Mouse (Mus musculus): ENCODE results near the gene Phactr1. TPM values are rescaled to one million over a fixed set of nuclear protein-coding genes. Genes with fewer than 3 reads are reported as not detected.

Phactr1 gene
- polyA plus RNA-seq, 1 experiment from 2014 or later: 14.5 TPM

- WGBS: 53% methylated on average over 5 of the region's 5 CpGs
- no peak overlapping the region for H3K9ac ChIP-seq (ENCODE audit: low read depth, low read length)
- H3K4me1 ChIP-seq (ENCODE audit: control insufficient read depth, insufficient read depth, low read length): no peaks in the 10 kb centered on the region
- H3K27ac ChIP-seq (replicated peaks; ENCODE audit: low read depth, low read length): no peak overlapping the region
- no peak overlapping the region for H3K4me3 ChIP-seq (ENCODE audit: low read depth, low read length)
- peaks cover 51% of the 10 kb centered on the region for H3K36me3 ChIP-seq (ENCODE audit: control insufficient read depth, insufficient read depth, low read length)
- no peak overlapping the region for H3K4me2 ChIP-seq (ENCODE audit: low read depth, low read length)
- H3K9me3 ChIP-seq (ENCODE audit: control insufficient read depth, low read length): no peaks in the 10 kb centered on the region
- ATAC-seq (ENCODE audit: low read depth): peak; percentile 53; the same call in 1 of the 2 replicates
- DNase-seq (ENCODE audit: low spot score): no peak
- H3K27me3 ChIP-seq (replicated peaks; ENCODE audit: control insufficient read depth, insufficient read depth, low read length): no peaks in the 10 kb centered on the region
These were observed 476.9 kb downstream of the Phactr1 start for GRCm38 (mm10) chr13:43157370-43157769.

DNA sequence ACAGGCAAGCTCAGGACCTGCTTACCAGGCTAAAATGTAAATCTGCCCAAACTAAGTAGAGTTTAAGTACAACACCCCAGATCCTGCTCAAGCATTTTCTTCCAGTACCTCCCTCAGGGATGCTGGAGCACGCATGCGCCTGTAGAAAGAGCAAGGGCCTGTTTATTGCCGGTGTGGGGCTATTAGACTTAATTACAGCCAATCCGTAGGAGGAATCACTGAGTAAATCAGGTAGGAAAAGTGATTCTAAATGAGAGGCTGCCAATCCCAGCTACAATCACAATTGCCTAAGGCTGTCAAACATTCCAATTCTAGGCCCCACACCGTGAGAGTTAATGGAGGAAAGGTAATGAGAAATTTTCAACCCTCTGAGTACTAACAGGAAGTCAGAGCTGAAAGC lies 477.9 kb downstream of the Phactr1 start:
- 53% methylated on average over 5 of the region's 5 CpGs for WGBS
- no peak for ATAC-seq (ENCODE audit: low read depth)
- Histone ChIP-seq H3K4me3 (ENCODE audit: low read depth, low read length) (no peak overlapping the region), H3K27me3 (replicated peaks; ENCODE audit: control insufficient read depth, insufficient read depth, low read length) (no peaks in the 10 kb centered on the region), H3K9ac (ENCODE audit: low read depth, low read length) (no peak overlapping the region), H3K27ac (replicated peaks; ENCODE audit: low read depth, low read length) (no peak overlapping the region), H3K4me1 (ENCODE audit: control insufficient read depth, insufficient read depth, low read length) (no peaks in the 10 kb centered on the region), H3K9me3 (ENCODE audit: control insufficient read depth, low read length) (no peaks in the 10 kb centered on the region), H3K36me3 (ENCODE audit: control insufficient read depth, insufficient read depth, low read length) (peaks cover 43% of the 10 kb centered on the region), H3K4me2 (ENCODE audit: low read depth, low read length) (no peak overlapping the region)
- DNase-seq (ENCODE audit: low spot score): no peak

DNA sequence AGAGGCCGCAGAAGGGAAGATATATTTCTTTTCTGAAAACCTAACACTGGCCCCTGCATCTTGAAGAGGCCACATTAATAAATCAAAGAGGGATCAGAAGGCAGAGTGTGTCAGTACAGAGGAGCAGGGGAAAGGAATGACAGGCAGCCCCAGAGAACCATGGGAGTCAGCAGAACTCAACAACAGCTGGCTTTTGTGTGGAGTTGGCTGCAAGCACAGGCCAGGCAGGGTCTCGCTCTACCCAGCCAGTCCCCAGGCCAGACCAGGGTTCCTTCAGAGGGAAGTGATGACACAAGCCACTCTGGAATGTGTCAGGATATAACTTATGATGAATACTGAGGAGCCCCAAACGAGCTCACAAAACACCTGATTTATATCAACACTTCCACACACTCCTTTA lies 479.0 kb downstream of the Phactr1 start:
- H3K9ac ChIP-seq (ENCODE audit: low read depth, low read length): no peak overlapping the region
- H3K36me3 ChIP-seq (ENCODE audit: control insufficient read depth, insufficient read depth, low read length): peaks cover 44% of the 10 kb centered on the region
- DNase-seq (ENCODE audit: low spot score): no peak
- H3K4me1 ChIP-seq (ENCODE audit: control insufficient read depth, insufficient read depth, low read length): no peaks in the 10 kb centered on the region
- no peak overlapping the region for H3K4me3 ChIP-seq (ENCODE audit: low read depth, low read length)
- no peak overlapping the region for H3K4me2 ChIP-seq (ENCODE audit: low read depth, low read length)
- H3K27me3 ChIP-seq (replicated peaks; ENCODE audit: control insufficient read depth, insufficient read depth, low read length): no peaks in the 10 kb centered on the region
- no peaks in the 10 kb centered on the region for H3K9me3 ChIP-seq (ENCODE audit: control insufficient read depth, low read length)
- WGBS: 58% methylated on average over 3 of the region's 3 CpGs
- ATAC-seq (ENCODE audit: low read depth): no peak
- H3K27ac ChIP-seq (replicated peaks; ENCODE audit: low read depth, low read length): 0 out of 2 replicates have a peak overlapping the region, but pooled peaks have one; percentile 21

DNA sequence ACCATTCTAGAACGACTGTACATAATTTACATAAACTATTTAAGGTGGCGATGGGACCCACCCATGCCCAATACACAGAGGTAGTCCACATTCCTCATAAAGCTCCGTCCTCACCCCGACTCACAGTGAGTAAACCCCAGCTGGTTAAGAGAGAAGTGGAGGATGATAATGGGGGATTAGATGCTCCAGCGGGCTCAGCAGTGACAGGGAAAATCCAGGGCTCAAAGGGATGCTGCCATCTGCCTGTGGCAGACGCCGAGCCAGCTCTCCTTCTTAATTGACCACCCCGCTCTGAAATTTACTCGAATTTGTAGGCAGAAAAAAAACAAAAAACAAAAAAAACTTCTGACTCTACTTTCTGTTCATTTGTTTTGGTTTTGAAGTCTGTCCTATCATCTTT lies 487.3 kb downstream of the Phactr1 start:
- no peaks in the 10 kb centered on the region for H3K27me3 ChIP-seq (replicated peaks; ENCODE audit: control insufficient read depth, insufficient read depth, low read length)
- DNase-seq (ENCODE audit: low spot score) (no peak), ATAC-seq (ENCODE audit: low read depth) (no peak)
- H3K9ac ChIP-seq (ENCODE audit: low read depth, low read length): no peak overlapping the region
- H3K9me3 ChIP-seq (ENCODE audit: control insufficient read depth, low read length): no peaks in the 10 kb centered on the region
- H3K4me2 ChIP-seq (ENCODE audit: low read depth, low read length): no peak overlapping the region
- H3K4me1 ChIP-seq (ENCODE audit: control insufficient read depth, insufficient read depth, low read length): peaks cover 7% of the 10 kb centered on the region; the same call in 1 of the 2 replicates
- no peak overlapping the region for H3K4me3 ChIP-seq (ENCODE audit: low read depth, low read length)
- WGBS: 75% methylated on average over 9 of the region's 9 CpGs
- peaks cover 37% of the 10 kb centered on the region for H3K36me3 ChIP-seq (ENCODE audit: control insufficient read depth, insufficient read depth, low read length)
- H3K27ac ChIP-seq (replicated peaks; ENCODE audit: low read depth, low read length): no peak overlapping the region

DNA sequence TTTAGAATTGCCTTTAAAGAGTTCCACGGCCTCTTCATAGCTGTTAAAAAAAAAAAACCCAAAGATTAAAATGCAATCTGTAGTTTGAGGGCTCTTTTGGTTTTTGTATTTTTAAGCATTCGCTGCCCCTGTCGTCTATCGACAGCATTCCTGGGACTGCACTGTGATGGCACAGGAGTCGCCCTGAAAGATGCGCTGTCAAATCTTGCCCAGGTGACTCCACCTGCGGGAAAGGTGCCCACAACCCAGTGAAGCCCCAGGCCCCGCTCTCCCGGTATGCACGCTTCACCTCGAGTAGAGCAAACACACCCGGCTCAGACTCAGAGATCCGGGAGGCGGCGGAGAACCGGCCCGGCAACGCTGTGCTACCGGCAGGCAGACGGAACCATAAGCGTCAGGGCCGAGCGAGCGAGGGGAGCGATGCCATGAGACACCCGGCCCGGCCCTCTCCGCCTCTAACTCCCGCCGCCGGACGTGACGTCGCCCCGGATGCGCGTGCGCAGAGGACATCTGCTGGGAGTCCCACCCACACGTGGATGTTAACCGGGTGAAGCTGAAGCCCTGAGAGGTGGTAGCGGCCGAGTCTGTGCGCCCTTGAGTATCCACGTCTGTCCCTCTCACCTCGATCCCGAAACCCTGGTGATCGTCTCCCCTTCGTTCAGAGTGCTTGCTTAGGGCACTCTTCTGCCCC lies 490.7 kb downstream of the Phactr1 start, which contains the start of gene Tbc1d7:
TSS of gene Tbc1d7 (minus strand) at position 482 of the 691 bp plus-strand sequence.
- peaks cover 16% of the 10 kb centered on the region; the same call in 1 of the 2 replicates for H3K36me3 ChIP-seq (ENCODE audit: control insufficient read depth, insufficient read depth, low read length)
- DNase-seq (ENCODE audit: low spot score) (peak; percentile 97), ATAC-seq (ENCODE audit: low read depth) (peak; percentile 97)
- H3K4me3 ChIP-seq (ENCODE audit: low read depth, low read length): peak within 1 kb of the TSS; percentile 76
- no peaks in the 10 kb centered on the region for H3K27me3 ChIP-seq (replicated peaks; ENCODE audit: control insufficient read depth, insufficient read depth, low read length)
- under 1% methylated on average over 33 of the region's 48 CpGs for WGBS
- H3K9ac ChIP-seq (ENCODE audit: low read depth, low read length): peak within 1 kb of the TSS; percentile 87
- H3K4me1 ChIP-seq (ENCODE audit: control insufficient read depth, insufficient read depth, low read length): peaks cover 7% of the 10 kb centered on the region; the same call in 1 of the 2 replicates
- H3K27ac ChIP-seq (replicated peaks; ENCODE audit: low read depth, low read length): peak within 1 kb of the TSS; percentile 81
- H3K4me2 ChIP-seq (ENCODE audit: low read depth, low read length): peak within 1 kb of the TSS; percentile 76
- no peaks in the 10 kb centered on the region for H3K9me3 ChIP-seq (ENCODE audit: control insufficient read depth, low read length)

GRCm38 (mm10) chr13:43172036-43172713 lies 491.8 kb downstream of the Phactr1 start:
- peak overlapping the region; percentile 80; the same call in 1 of the 2 replicates for H3K27ac ChIP-seq (replicated peaks; ENCODE audit: low read depth, low read length)
- H3K27me3 ChIP-seq (replicated peaks; ENCODE audit: control insufficient read depth, insufficient read depth, low read length): no peaks in the 10 kb centered on the region
- WGBS: 39% methylated on average over 14 of the region's 14 CpGs
- DNase-seq (ENCODE audit: low spot score): no peak
- H3K4me1 ChIP-seq (ENCODE audit: control insufficient read depth, insufficient read depth, low read length): peaks cover 7% of the 10 kb centered on the region; the same call in 1 of the 2 replicates
- no peaks in the 10 kb centered on the region for H3K9me3 ChIP-seq (ENCODE audit: control insufficient read depth, low read length)
- peak overlapping the region; percentile 76 for H3K4me3 ChIP-seq (ENCODE audit: low read depth, low read length)
- H3K36me3 ChIP-seq (ENCODE audit: control insufficient read depth, insufficient read depth, low read length): peaks cover 7% of the 10 kb centered on the region; the same call in 1 of the 2 replicates
- ATAC-seq (ENCODE audit: low read depth): no peak
- H3K9ac ChIP-seq (ENCODE audit: low read depth, low read length): peak overlapping the region; percentile 87
- H3K4me2 ChIP-seq (ENCODE audit: low read depth, low read length): peak overlapping the region; percentile 76

DNA sequence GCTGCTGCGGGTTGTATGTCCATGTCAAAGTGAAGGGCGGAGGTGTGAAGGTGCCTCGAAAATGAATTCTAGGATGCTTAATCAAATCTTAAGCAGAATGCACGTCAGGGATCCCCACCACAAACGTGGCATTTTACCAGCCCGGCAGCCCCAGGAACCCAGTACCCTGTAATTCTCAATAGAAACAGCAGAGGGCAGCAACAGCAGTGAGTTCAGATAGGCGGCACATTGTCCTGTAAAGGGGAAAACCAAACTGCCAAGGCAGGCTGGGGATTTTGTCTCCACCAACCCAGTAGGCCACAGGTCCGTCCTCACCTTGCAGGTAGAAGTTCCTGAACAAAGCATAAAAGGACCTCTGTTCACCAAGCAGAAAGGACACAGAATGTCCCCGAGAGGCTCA lies 492.8 kb downstream of the Phactr1 start:
- Histone ChIP-seq H3K9me3 (ENCODE audit: control insufficient read depth, low read length) (no peaks in the 10 kb centered on the region), H3K27me3 (replicated peaks; ENCODE audit: control insufficient read depth, insufficient read depth, low read length) (no peaks in the 10 kb centered on the region), H3K4me1 (ENCODE audit: control insufficient read depth, insufficient read depth, low read length) (peaks cover 7% of the 10 kb centered on the region; the same call in 1 of the 2 replicates), H3K4me3 (ENCODE audit: low read depth, low read length) (no peak overlapping the region), H3K27ac (replicated peaks; ENCODE audit: low read depth, low read length) (no peak overlapping the region), H3K36me3 (ENCODE audit: control insufficient read depth, insufficient read depth, low read length) (peaks cover 4% of the 10 kb centered on the region; the same call in 1 of the 2 replicates), H3K9ac (ENCODE audit: low read depth, low read length) (no peak overlapping the region), H3K4me2 (ENCODE audit: low read depth, low read length) (0 out of 2 replicates have a peak overlapping the region, but pooled peaks have one; percentile 3)
- DNase-seq (ENCODE audit: low spot score): peak; percentile 74
- no peak for ATAC-seq (ENCODE audit: low read depth)
- WGBS: 15% methylated on average over 9 of the region's 9 CpGs

- ATAC-seq (ENCODE audit: low read depth) (no peak), DNase-seq (ENCODE audit: low spot score) (no peak)
- Histone ChIP-seq H3K27ac (replicated peaks; ENCODE audit: low read depth, low read length) (no peak overlapping the region), H3K4me1 (ENCODE audit: control insufficient read depth, insufficient read depth, low read length) (peaks cover 7% of the 10 kb centered on the region; the same call in 1 of the 2 replicates), H3K36me3 (ENCODE audit: control insufficient read depth, insufficient read depth, low read length) (no peaks in the 10 kb centered on the region), H3K9me3 (ENCODE audit: control insufficient read depth, low read length) (no peaks in the 10 kb centered on the region), H3K4me2 (ENCODE audit: low read depth, low read length) (no peak overlapping the region), H3K4me3 (ENCODE audit: low read depth, low read length) (no peak overlapping the region), H3K9ac (ENCODE audit: low read depth, low read length) (no peak overlapping the region), H3K27me3 (replicated peaks; ENCODE audit: control insufficient read depth, insufficient read depth, low read length) (no peaks in the 10 kb centered on the region)
- WGBS: 93% methylated on average over 3 of the region's 3 CpGs
These were observed 496.3 kb downstream of the Phactr1 start for GRCm38 (mm10) chr13:43176676-43177075.
